Mouse (Mus musculus) central nervous system, embryonic 14 days (tissue): ENCODE results near the gene Hsdl2. TPM values are rescaled to one million over a fixed set of nuclear protein-coding genes. Genes with fewer than 3 reads are reported as not detected.

Experiments
- polyA plus RNA-seq: library from polyadenylated mRNA; depleted of rRNA; stranded (reverse); fragments of >200 nt; gene quantifications from 2 replicates; pipeline ENCODE4 v1.2.3, GENCODE M21; 2012; rRNA removed

The Hsdl2 gene
- 20.7 and 22.2 TPM in 2 replicates for polyA plus RNA-seq

DNA sequence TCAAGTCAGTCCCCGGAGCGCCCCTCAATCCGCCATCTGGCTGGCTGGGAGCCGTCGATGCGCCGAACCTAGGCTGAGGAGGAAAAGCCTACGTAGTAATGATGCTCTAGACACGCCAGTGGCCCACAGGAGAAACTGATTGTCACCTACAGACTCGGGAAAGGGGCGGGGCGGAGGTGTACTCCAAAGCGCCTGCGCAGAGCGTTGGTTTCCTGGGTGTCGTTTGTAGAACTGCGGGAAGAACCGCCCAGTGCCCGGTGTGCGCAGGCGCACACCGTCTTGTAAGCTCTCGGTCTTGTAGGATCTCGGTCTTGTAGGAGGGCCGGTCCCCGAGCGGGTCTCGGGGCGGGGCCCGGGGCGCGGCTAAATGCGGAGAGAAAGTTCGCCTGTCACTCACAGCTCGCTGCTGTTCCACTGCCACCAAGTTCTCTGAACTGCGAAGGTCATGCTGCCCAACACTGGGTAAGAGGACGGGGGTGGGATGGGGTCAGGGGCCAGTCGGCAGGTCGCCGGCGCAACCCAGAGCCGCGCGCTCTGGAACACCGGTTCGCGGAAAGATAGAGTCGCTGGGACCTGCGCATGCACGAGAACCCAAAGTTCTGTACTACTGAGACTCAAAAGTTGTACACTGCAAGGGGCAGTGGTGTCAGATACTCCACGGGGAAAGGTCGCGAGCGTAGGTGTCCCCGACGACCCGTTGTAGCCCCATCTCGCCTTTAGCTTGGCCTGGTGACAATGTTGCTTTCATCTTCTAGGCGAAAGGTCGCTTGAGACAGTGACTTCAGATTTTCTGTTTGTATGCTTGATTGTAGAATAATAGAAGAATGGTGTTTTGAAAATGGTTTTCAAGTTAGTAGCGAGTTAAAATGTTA lies at the start of gene Hsdl2:
Hsdl2 (plus strand) TSS at position 250 of the 872 bp plus-strand sequence.

DNA sequence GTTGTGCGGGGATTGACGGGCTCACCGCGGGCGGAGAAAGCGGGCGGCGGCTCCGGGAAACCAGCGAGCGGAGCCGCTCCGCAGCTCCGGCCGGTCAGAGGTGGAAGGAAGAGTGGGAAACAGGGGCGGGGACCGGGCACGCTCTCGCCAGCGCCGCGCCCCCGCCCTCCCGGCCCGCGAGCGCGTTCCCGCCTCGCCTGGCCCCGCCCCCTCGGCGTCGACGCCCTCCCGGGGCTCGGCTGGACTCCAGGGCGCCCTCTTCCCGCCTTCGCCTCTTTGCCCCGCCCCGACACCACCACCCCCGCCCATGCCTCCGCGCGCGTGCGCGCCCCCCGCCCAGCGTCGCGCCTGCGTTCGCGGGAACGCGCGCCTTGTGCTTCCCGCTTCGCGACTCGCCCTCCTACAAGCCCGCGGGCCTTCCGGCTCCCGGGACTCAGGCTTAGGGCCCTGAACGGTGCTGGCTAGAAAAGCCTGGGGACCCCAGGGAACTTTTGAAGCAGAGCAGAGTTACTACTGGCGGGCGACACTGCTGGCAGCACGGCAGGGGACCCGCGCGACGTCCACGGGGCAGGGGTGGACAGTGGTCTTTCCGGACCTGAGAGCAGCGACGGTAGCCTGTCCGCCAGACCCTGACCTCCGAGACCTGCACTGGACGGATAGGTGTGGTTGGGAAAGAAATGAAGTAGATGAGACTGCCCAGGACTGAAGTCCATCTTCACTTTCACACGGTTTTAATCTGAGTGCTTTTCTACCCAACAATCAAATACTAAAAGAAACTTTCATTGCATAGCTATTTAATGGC lies 32.0 kb upstream of the Hsdl2 start, which contains the start of gene Ptbp3:
Ptbp3 (minus strand) TSS at position 190 of the 802 bp plus-strand sequence.

DNA sequence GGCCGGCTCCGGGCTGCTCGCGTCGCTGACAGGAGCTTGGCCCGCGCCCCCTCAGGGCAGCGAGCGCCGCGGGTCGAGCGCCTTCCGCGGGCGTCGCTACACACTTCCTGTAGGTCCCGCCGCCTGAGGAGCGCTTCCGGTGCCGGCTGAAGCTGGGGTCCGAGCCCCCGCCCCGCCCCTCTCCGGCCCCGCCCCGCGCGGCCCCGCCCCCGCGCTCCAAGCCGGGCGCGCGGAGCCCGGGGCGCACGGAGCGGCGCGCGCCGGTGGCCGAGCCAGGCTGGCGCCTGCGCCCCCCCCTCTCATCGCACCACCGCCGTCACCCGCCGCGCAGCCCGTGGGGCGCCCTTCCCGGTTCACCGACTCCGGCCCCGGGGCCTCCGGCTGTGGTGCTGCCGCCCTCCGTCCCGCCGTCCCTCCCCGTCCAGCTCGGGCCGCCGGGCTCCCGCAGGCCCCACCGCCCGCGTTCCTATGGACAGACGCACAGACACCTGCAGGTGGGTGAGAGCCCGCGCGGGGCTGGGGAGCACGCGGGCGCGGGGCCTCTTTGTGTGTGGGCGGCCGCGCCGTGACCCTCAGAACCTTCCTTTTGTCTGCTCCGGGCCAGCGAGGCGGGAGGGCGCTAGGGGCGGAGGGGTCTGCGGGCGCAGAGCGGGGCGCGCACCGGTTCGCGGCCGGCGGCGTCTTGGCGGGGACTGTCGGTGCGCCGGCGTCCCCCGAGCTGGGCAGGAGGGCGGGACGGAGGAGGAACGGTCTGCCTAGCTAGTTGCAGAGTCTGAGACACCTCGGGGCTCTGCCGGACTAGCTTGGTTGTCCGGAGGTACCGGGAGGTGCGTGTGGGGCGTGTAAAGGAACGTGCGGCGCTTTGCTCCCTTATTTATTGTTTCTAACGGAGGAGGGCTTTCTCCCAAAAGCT lies 44.9 kb downstream of the Hsdl2 start, which contains the start of gene E130308A19Rik:
E130308A19Rik (plus strand) TSS at position 214 of the 913 bp plus-strand sequence.

Other genes starting within 250 kb of the Hsdl2 start
- gene Susd1, start 142.9 kb upstream of the Hsdl2 start, polyA plus RNA-seq: 3.1 and 4.1 TPM in 2 replicates
- gene Ptbp3, start 32.2 kb upstream of the Hsdl2 start, polyA plus RNA-seq: 13.0 and 15.6 TPM in 2 replicates
- gene E130308A19Rik, start 44.6 kb downstream of the Hsdl2 start, polyA plus RNA-seq: 17.0 and 17.8 TPM in 2 replicates
- 27.5 and 33.3 TPM in 2 replicates for gene Inip, start 220.0 kb downstream of the Hsdl2 start, polyA plus RNA-seq
- 10.3 and 11.3 TPM in 2 replicates for gene Snx30, start 224.3 kb downstream of the Hsdl2 start, polyA plus RNA-seq